Mouse (Mus musculus) small intestine, adult 2 months (tissue): ENCODE measurements at regions not wholly inside any gene's neighbourhood (a gene's known extent, or its start where the extent isn't known, plus 50 kb on each side); places are given as distances from the start of the nearest gene placed in this dataset.

Experiments used
- CTCF ChIP-seq: fragments of 200-500 bp; IDR thresholded peaks from 2 replicates; pipeline ENCODE4 v1.5.1; 2012; ENCODE audit warnings: low read depth, mild to moderate bottlenecking, control low read depth, inconsistent platforms, low read length, moderate library complexity, mixed read lengths; ENCODE audit not compliant: insufficient replicate concordance, insufficient read length; ENCODE audit errors: extremely low read depth
- POLR2A ChIP-seq: fragments of 200-500 bp; IDR thresholded peaks from 2 replicates; pipeline ENCODE4 v1.6.1; 2012; ENCODE audit warnings: low read depth, mild to moderate bottlenecking, control low read depth, inconsistent platforms, low read length, moderate library complexity

- no peak for TF ChIP-seq CTCF
- no peak for TF ChIP-seq POLR2A
Observed at GRCm38 (mm10) chr12:109897861-109898385, 297.8 kb upstream of the Rtl1 start.
